Mouse (Mus musculus) gastrocnemius, adult 2 months (tissue): ENCODE measurements around the gene Fcgr2b. TPM values are rescaled to one million over a fixed set of nuclear protein-coding genes. Genes with fewer than 3 reads are reported as not detected.
"Not testable (repeated sequence)": the region's sequence is repeated elsewhere in the genome, so short reads cannot be mapped to it uniquely, and the experiment has no call there.

Experiments
- DNase-seq: peaks from one replicate; pipeline ENCODE4 v3.0.0; 2022
- H3K27ac ChIP-seq: fragments of 200-600 bp; 2 replicates; pipeline ENCODE4 v1.8.1; 2022; ENCODE audit warnings: mild to moderate bottlenecking
- H3K4me3 ChIP-seq: fragments of 200-600 bp; 2 replicates; pipeline ENCODE4 v1.8.1; 2022; ENCODE audit warnings: mild to moderate bottlenecking, moderate library complexity
- CTCF ChIP-seq: fragments of 200-600 bp; IDR thresholded peaks from 2 replicates; pipeline ENCODE4 v1.8.1; 2022; ENCODE audit warnings: antibody characterized with exemption, mild to moderate bottlenecking, moderate library complexity
- intact Hi-C: fragments of 180-260 bp; cut with DNase I; formaldehyde crosslinking; loops from one replicate; pipeline ENCODE4 v1.15.1; 2025
- total RNA-seq, 2 experiments: library from RNA; stranded (reverse); gene quantifications; 2 replicates each; pipeline ENCODE4 v1.2.3; 2021

Gene Fcgr2b
- total RNA-seq, 2 experiments from 2014 or later, result 2.2 to 4.1 TPM

GRCm38 (mm10) chr1:170972494-170972893 is 3.9 kb downstream of the Fcgr2b start:
- Histone ChIP-seq H3K4me3 (no peak overlapping the region), H3K27ac (no peak overlapping the region)
- DNase-seq, result no peak
- intact Hi-C loops, result no loop called here
- no peak for TF ChIP-seq CTCF

- Histone ChIP-seq H3K4me3 (no peak overlapping the region), H3K27ac (no peak overlapping the region)
- DNase-seq, result no peak
- intact Hi-C loops, result no loop called here
- TF ChIP-seq CTCF, result no peak
Measured at GRCm38 (mm10) chr1:170968576-170968975, 7.8 kb downstream of the Fcgr2b start.

GRCm38 (mm10) chr1:170967581-170967980 is 8.8 kb downstream of the Fcgr2b start:
- no peak overlapping the region for H3K27ac ChIP-seq
- TF ChIP-seq CTCF, result no peak
- H3K4me3 ChIP-seq, result no peak overlapping the region
- intact Hi-C loops, result no loop called here
- peak; percentile 26 for DNase-seq

GRCm38 (mm10) chr1:170963087-170963486 is 13.3 kb downstream of the Fcgr2b start:
- intact Hi-C loops, result no loop called here
- H3K27ac ChIP-seq, result no peak overlapping the region
- no peak overlapping the region for H3K4me3 ChIP-seq
- no peak for TF ChIP-seq CTCF
- DNase-seq, result no peak

- Histone ChIP-seq H3K4me3 (no peak overlapping the region), H3K27ac (no peak overlapping the region)
- DNase-seq, result no peak
- intact Hi-C loops, result no loop called here
- no peak for TF ChIP-seq CTCF
Measured at GRCm38 (mm10) chr1:170962301-170962700, 14.0 kb downstream of the Fcgr2b start.

- DNase-seq, result no peak
- intact Hi-C loops, result no loop called here
- H3K4me3 ChIP-seq, result no peak overlapping the region
- H3K27ac ChIP-seq, result no peak overlapping the region
- TF ChIP-seq CTCF, result no peak
Measured at GRCm38 (mm10) chr1:170961101-170961500, 15.2 kb downstream of the Fcgr2b start.

GRCm38 (mm10) chr1:170959791-170960190 is 16.6 kb downstream of the Fcgr2b start:
- intact Hi-C loops, result no loop called here
- H3K27ac ChIP-seq, result no peak overlapping the region
- no peak for TF ChIP-seq CTCF

GRCm38 (mm10) chr1:170958225-170958624 is 18.1 kb downstream of the Fcgr2b start:
- Histone ChIP-seq H3K4me3 (no peak overlapping the region), H3K27ac (no peak overlapping the region)
- DNase-seq, result no peak
- intact Hi-C loops, result no loop called here
- TF ChIP-seq CTCF, result no peak

More at GRCm38 (mm10) chr1:170959791-170960190, 16.6 kb downstream of the Fcgr2b start:
- DNase-seq, result no peak
- no peak overlapping the region for H3K4me3 ChIP-seq

GRCm38 (mm10) chr1:170953192-170953591 is 23.2 kb downstream of the Fcgr2b start:
- Histone ChIP-seq H3K4me3 (no peak overlapping the region), H3K27ac (no peak overlapping the region)
- intact Hi-C loops, result no loop called here
- DNase-seq, result no peak
- no peak for TF ChIP-seq CTCF

- TF ChIP-seq CTCF, result no peak
Measured at GRCm38 (mm10) chr1:170950772-170951171, 25.6 kb downstream of the Fcgr2b start.

GRCm38 (mm10) chr1:170944908-170945307 is 31.4 kb downstream of the Fcgr2b start:
- intact Hi-C loops, DNase-seq, H3K27ac ChIP-seq, H3K4me3 ChIP-seq: not testable (repeated sequence)

More at GRCm38 (mm10) chr1:170950772-170951171, 25.6 kb downstream of the Fcgr2b start:
- no peak overlapping the region for H3K27ac ChIP-seq
- H3K4me3 ChIP-seq, result no peak overlapping the region
- DNase-seq, result no peak
- intact Hi-C loops, result no loop called here

- H3K4me3 ChIP-seq, H3K27ac ChIP-seq, intact Hi-C loops, DNase-seq: not testable (repeated sequence)
Measured at GRCm38 (mm10) chr1:170944151-170944550, 32.2 kb downstream of the Fcgr2b start.

GRCm38 (mm10) chr1:170939255-170939654 is 37.1 kb downstream of the Fcgr2b start:
- intact Hi-C loops, result no loop called here
- no peak for TF ChIP-seq CTCF
- no peak overlapping the region for H3K27ac ChIP-seq
- DNase-seq, result no peak
- H3K4me3 ChIP-seq, result no peak overlapping the region

- Histone ChIP-seq H3K4me3 (no peak overlapping the region), H3K27ac (no peak overlapping the region)
- DNase-seq, result no peak
- intact Hi-C loops, result no loop called here
- no peak for TF ChIP-seq CTCF
Measured at GRCm38 (mm10) chr1:170934383-170934782, 42.0 kb downstream of the Fcgr2b start.

GRCm38 (mm10) chr1:170933940-170934339 is 42.4 kb downstream of the Fcgr2b start:
- TF ChIP-seq CTCF, result no peak
- intact Hi-C loops, result no loop called here
- H3K4me3 ChIP-seq, result no peak overlapping the region
- no peak overlapping the region for H3K27ac ChIP-seq
- no peak for DNase-seq
